Mouse (Mus musculus) MN1 (cell line): ENCODE data around the gene Eif3i.
A peak's percentile ranks its signal among the peaks of the same experiment; 100 is the strongest.

ENCODE experiments used
- DNase-seq: peaks from one replicate; pipeline ENCODE4 v3.0.0-alpha.2; 2016; ENCODE audit warnings: low spot score

The Eif3i gene

GRCm38 (mm10) chr4:129600233-129601158 lies at the start of gene Eif3i, which contains the start of gene Tmem234:
Gene Eif3i, minus strand, starts transcription at chr4:129600648.
Gene Tmem234, plus strand, starts transcription at chr4:129600668.
- peak; percentile 81 for DNase-seq

DNA sequence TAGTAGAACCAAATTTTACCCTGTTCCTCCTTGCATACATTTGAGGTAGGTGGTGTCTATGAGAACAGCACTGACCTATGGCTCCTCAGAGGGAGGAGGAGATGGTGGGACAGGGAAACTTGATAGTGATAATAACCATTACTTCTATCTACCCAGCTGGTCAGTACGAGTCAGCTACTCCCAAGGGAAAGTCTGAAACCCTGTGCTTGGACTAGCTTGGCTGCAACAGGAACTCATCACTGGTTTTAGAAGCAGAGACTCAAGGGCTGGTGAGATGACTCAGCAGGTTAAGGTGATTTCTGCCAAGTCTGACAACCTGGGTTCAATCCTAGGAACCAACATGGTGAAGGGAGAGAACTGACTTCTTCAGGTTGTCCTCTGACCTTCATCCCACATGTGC lies 48.2 kb upstream of the Eif3i start:
- DNase-seq: no peak

DNA sequence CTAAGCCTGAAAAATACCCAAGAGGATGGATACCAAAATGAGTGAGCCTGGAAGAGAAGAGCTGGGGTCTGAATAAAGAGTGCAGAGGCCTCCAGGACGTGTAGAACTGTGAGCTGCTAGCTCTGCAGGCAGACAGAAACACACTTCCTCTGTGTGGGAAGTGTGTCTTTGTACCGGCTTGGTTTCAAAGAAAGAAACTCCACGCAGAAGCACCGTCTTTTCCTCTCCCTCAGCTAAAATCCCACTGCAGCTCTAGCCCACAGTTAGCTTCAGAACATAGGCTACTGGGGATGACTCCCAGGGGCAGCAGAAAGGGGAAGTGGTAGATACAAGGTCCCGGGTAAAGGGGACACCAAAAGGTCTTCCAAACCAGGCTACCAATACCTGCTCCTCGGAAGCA lies 44.8 kb upstream of the Eif3i start:
- no peak for DNase-seq

DNA sequence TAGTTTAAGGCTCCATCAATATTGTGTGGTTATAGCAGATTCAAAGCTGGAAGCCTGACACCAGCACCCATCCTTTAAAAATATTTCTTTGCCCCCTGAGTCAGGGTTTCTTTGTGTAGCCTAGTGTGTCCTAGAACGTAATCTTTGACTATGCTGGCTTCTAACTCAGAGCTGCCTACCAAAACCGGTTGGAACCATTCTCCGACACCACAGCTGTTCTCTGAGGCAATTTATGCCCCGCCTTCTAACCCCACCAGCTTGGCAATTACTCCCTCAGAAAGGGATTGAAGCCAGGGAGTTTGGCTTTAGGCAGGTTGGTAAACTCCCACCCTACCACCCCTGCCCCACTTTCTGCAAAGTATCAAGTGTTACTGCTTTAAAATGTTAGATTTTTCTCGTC lies 41.3 kb upstream of the Eif3i start:
- DNase-seq: no peak

DNA sequence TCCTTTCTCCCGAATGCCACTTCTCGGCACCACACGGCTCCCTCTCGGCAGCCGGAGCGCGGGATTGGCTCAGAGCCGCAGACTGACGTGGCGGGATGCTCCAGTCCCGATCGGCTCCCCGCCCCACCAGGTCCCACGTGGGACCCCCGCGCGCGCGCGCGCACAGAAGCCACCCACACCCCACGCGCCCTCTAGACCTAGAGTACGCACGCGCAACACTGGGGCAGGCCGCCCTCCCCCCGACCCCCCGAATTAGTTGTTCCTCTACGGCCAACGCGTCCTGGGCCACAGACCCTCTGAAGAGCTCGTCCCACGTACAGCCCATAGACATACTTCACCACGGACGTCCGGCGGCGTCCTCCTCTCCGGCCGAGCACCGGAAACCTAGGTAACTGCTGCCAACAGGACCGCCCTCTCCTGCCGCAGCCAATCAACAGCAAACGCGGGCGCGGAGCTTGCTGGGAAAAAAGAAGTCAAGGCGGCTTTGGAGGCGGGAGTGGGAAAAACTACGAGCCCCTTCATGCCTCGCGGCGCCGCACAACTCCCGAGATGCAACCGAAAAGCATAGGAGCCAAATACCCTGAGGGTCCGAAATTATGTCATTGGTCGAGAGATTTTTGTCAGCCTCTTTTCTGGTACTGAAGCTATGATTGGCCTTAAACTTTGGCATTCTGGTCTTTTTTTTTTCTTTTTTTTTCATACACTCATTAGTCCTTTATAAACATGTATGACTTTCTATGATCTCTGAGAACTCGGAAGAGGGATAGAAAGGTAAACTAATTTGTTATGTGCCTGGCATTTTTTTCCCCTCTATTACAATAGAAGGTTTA lies 40.4 kb upstream of the Eif3i start, which contains the start of gene Txlna:
Gene Txlna (minus strand): TSS at position 428 of the 830 bp plus-strand sequence.
- peak; percentile 95 for DNase-seq

DNA sequence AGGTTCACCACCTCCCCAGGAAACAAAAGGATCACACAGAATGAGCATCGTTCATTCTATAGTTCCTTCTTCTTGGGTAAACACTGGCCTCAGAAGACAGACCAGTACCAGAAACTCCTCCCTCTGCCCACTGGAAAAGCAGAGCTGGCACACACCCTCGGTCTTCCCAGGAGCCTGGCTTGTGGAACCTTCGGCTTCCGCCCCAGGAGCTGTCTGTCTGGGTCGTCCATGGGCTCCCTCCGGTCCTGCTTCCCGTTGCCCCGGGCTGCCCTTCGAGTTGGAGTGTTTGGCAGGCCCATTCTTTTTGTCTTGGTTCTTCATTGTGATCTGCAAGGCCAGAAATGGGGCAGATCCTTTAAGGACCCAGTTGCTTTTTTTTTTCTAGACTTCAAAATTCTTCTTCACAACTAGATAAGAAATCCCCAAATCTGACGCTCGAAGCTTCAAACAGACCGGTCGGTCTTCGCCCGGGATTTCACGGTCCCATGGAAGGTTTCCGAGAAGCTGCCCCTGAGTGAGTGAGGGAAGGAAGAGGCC lies 39.7 kb upstream of the Eif3i start:
- peak; percentile 49 for DNase-seq

DNA sequence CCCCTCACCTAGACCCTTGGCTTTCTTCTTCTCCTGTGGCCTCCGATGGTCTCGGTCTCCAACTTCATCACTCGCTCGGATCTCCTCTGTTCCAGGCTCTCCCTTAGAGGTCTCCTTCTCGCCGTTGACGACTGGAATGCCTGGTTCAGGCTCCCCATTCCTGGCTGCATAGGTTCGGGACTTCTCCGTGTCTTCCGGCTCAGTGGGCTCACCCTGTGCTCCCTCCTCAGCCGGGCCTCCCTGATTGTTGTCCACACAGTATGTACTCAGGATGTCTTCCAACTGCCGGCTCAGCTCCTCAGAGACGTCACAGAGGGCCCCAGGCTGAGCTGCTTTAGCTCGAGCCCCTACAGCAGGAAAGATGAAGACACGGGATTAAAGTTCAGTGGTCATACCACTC lies 38.8 kb upstream of the Eif3i start:
- no peak for DNase-seq

- no peak for DNase-seq
Measured at GRCm38 (mm10) chr4:129633852-129634251, 33.4 kb upstream of the Eif3i start.

DNA sequence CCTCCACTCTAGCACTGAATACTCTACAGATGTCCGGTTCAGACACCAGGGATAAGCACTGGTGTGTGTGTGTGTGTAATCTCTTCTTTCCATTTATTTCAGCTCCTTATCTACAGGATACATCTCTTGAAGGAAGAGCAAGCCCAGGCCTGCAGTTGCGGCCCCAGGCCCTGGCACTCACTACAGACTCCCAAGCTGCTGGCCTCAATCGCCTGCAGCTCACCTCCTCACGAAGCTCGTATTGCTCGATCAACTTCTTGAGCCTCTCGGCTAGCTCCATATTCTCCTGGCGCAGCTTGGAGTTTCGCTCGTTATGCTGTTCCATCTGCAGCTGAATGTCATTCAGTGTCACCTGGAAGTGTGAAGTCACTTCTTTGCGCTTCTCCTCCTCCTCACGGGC lies 31.4 kb upstream of the Eif3i start:
- no peak for DNase-seq

GRCm38 (mm10) chr4:129630944-129631343 lies 30.5 kb upstream of the Eif3i start:
- DNase-seq: peak; percentile 59

- DNase-seq: no peak
Measured at GRCm38 (mm10) chr4:129626035-129626434, 25.6 kb upstream of the Eif3i start.

- no peak for DNase-seq
Measured at GRCm38 (mm10) chr4:129625496-129625895, 25.0 kb upstream of the Eif3i start.

GRCm38 (mm10) chr4:129625029-129625370 lies 24.6 kb upstream of the Eif3i start:
- no peak for DNase-seq

GRCm38 (mm10) chr4:129624281-129625028 lies 24.0 kb upstream of the Eif3i start:
- peak; percentile 89 for DNase-seq

DNA sequence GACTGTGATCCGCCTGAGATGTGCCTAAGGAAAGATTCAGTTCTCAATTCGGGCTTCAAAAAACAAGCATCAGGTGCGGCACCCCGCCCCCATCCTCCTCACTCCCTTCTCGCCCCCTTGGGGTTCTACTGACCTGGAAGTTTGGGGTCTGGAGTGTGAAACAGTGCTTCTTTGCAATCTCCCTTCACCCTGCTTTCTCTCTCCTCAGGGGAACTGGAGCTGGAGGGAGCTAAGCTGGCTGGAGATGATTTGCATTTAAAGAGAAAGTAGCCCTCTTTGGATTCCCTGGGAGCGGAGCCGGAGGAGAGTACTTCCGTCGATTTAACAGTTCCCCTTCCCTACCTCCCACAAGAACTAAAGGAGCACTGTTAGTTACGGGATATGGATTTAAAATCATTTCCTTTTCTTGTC lies 23.2 kb upstream of the Eif3i start, which contains the start of gene Ccdc28b:
Gene Ccdc28b (minus strand): TSS at position 267 of the 411 bp plus-strand sequence.
- peak; percentile 58 for DNase-seq

GRCm38 (mm10) chr4:129622803-129623535 lies 22.5 kb upstream of the Eif3i start:
- DNase-seq: no peak

DNA sequence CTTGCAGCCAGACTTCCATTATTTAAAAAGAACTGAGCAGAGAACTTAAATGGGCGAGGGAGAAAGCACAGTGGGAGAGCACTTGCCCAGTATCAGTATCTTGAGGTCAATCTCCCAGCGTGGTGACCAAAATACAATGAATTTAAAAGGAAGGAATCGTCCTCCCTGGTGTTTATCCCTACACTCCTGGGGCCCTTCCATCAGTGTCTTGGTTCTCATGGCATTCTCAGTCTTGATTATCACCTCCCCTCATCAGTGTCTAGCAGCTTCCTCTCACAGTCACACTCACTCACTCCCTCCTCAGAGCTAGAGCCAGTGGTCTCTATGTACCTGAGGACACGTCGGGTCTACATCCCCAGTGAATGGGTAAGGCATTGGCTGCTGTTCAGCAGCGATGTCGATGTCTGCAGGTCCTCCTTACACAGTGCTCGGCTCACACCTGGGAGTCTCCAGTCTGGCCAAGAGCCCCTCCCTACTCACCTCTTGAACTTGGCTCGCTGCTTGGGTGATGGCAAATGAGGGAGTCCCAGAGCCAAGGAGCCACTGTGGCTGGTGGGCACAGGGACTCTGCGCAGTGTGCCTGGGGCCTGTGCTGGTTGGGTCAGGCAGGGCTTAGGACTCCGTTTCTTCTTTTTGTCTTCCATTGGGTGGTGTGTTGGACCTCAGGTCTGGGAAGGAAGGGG lies 21.8 kb upstream of the Eif3i start:
- DNase-seq: no peak

- DNase-seq: no peak
Measured at GRCm38 (mm10) chr4:129621283-129621841, 20.9 kb upstream of the Eif3i start.

- DNase-seq: no peak
Measured at GRCm38 (mm10) chr4:129620419-129621282, 20.2 kb upstream of the Eif3i start.
